Mouse (Mus musculus) bone marrow, adult 2 months (tissue): ENCODE measurements around the gene Arhgap24.

Experiments used
- CTCF ChIP-seq: fragments of 200-500 bp; IDR thresholded peaks from 2 replicates; pipeline ENCODE4 v1.5.1; 2011; ENCODE audit warnings: low read length, control low read depth; ENCODE audit not compliant: control insufficient read depth, insufficient read depth
- POLR2A ChIP-seq: fragments of 200-500 bp; IDR thresholded peaks from 2 replicates; pipeline ENCODE4 v1.6.1; 2011; ENCODE audit warnings: low read depth, mild to moderate bottlenecking, control low read depth, low read length, borderline replicate concordance; ENCODE audit not compliant: control insufficient read depth

DNA sequence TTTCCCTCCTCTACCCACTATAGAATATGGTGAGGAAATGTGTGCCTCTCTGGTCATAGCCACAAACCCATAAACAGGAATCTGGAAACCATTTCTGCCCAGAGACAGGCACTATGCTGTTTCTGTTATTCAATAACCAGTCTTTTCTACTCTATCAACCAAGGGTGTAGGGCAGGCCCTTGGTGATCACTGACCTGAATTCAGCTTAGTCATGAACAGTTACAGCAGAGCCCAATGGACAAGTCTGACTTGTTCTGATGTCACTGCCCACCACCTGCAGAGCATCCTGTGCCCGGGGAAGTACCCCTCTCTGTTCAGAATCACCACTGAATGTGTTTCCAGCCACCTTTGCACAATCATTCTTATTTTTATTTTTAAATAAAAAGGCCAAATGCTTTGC is 216.6 kb downstream of the Arhgap24 start:
- TF ChIP-seq POLR2A (no peak), CTCF (no peak)
